Mouse (Mus musculus) mouse embryonic stem cell (cell line): ENCODE measurements at regions not wholly inside any gene's neighbourhood (a gene's known extent, or its start where the extent isn't known, plus 50 kb on each side); places are given as distances from the start of the nearest gene placed in this dataset.
"Not testable (repeated sequence)": the region's sequence is repeated elsewhere in the genome, so short reads cannot be mapped to it uniquely, and the experiment has no call there.

ENCODE experiments used
- in situ Hi-C, 2 experiments: fragments of 300-500 bp; cut with MboI; formaldehyde crosslinking; loops; 1 replicate in 1 of 2; 3 replicates in 1 of 2; pipeline ENCODE4 v1.14.3; 2019 to 2020; ENCODE audit warnings: low sequenced_read_pairs in 2 of 2, low pct_unique_long_range_greater_than_20kb in 1 of 2, mixed read lengths in 1 of 2; ENCODE audit not compliant: unreplicated experiment in 1 of 2

DNA sequence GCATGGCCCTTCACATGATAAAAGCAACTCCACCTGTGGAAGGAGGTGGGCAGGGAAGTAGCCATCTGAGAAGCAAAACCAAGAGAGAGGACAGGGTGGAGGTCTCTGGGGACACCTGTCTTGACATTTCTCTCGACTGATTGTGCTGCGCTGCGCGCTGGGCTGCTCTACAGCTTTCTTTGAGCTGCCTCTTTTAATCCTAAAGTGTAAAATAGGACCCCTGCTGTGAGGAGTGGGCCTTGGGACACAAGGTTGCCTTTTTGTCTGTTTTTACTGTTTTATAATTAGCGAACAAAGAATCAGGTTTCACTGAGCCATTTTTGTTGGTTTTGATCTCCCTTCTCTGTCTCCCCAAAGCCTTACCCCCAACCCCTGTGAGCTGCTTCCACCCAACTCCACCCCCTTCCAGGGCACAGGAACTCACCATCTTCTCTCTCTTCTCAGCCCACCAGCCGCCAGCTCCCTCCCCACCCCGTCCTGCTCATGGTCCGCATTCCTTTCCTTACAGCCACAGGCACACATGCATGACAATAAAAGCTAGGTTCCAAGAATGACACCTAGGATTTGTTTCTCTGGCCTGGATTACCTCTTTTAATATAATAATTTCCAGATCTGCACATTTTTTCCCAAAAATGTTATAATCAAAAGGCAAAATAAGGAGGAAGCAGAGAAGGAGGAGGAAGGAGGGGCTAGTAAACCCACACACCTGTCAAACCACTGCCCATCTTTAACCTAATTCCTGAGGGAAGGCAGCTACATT lies 57.3 kb downstream of the Cbln4 start:
- in situ Hi-C loops, result loop anchor here in 1 of 2 experiments (5.0 kb wide), 1 partner anchor 51 kb away; no protein-coding TSS in a partner anchor

DNA sequence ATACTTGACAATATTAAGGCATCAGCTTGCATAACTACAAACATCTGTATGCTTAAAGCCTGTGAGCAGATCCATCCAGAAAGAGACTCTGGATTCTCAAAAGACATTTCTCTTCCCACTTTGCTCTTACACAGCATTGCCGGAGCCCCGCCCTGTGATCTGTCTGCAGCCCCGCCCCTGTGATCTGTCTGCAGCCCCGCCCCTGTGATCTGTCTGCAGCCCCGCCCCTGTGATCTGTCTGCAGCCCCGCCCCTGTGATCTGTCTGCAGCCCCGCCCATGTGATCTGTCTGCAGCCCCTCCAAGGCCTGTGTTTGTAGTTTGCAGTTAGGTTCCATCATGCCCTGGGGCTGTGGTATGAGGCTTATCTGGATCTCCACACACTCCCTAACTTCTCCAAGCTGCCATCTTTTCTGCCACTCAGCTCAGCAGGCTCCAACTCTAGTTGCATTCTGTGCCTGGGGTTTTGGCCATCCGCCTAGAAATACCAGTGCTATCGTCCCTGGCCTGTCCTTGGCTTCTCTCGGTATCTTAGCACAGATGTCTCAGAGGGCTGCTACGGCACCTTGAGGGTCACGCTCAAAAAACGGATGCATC lies 73.9 kb downstream of the Cbln4 start:
- in situ Hi-C loops, result no loop called here

DNA sequence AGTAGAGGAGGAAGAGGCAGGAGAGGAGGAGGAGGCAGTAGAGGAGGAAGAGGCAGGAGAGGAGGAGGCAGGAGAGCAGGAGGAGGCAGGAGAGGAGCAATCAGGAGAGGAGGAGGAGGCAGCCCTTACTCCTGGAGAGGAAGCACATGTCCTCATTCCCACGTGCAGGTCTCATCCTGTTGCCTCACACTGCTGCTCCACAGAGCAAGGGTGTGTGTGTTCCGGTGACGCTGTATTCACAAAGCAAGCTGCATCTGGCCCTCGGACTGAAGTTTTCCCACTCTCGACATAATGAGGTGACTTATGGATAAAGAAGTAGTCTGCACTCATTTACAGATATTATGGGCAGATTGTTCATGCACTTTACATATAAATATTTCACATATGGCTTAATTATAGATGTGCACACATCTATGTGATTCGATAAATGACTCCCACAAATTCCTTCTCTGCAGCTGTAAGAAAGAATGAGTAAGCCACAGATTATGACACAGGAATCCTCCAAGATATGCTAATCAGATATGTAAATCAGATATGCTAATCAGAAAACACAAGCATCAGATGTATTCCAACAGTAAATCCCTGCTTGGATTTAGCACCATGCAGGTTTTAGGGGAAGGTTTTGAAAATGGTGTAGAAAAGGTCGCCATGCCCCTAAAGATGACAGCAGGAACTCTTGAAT lies 96.6 kb downstream of the Cbln4 start:
- in situ Hi-C loops, result no loop called here

DNA sequence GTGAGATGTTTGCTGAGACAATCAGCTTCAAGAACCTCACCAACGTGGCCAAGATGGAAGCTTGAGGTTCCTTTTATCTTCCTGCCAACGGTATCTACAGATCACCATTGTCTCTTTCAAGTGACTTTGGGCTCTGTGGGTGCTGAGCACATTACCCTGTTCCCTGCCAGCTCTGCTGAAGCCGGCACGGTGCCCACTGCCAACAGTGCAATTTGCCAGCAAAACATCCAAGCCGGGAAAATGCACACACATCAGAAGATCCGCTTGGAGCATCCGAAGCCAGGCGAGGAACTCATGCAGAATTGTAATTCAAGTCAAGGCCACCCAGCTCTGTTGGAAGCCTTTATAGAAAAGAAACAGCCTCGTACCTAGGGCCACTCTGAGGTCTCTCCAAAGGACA lies 100.6 kb downstream of the Cbln4 start:
- in situ Hi-C loops, result no loop called here

DNA sequence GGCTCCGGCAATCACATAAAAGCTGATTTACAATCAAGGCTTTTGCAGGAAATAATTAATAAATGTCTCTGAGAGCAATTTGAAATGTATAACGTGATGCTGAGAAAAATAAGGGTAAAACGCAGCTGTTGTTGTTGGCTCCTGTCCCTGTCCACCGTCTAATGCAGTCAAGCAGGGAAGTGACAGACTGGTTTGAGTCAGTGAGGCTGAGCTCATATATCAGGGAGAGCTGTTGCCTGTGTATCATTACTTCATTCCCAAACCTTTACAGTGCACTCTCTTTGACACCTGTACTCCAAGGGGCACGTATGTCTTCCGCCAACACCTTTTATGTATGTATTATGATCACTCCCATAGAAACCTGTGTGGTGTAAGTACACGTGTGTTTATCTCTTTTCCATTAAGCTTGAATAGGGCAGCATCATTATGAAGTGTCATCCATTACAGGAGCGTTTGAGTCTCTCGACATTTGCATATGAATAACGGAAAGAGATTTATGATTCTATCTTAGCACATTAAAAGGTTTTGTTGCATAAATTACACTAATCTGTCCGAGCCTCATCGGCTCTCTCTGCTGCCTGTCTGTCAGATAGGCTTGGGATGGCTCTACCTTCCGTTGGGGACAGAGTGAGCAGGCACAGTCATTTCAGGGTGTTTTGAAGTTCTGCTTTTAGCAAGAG lies 107.5 kb downstream of the Cbln4 start:
- in situ Hi-C loops, result no loop called here

DNA sequence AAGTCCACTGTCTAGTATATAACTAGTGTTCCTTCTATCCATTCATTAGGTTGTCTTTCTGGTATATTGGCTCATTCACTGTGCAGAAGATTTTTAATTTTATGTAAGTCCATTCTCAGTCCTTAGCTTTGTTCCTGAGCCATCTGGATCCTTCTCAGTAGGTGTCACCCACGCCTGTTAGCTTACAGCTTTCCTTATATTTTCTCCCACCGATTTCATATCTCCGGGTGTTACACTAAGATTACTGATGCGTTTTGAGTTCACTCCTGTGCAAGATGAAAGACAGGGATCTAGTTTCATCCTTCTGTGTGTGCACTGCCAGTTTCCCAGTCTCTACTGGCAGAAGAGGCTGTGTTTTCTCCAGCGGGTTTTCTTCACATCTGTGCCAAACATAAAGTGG lies 122.3 kb downstream of the Cbln4 start:
- in situ Hi-C loops, result no loop called here

DNA sequence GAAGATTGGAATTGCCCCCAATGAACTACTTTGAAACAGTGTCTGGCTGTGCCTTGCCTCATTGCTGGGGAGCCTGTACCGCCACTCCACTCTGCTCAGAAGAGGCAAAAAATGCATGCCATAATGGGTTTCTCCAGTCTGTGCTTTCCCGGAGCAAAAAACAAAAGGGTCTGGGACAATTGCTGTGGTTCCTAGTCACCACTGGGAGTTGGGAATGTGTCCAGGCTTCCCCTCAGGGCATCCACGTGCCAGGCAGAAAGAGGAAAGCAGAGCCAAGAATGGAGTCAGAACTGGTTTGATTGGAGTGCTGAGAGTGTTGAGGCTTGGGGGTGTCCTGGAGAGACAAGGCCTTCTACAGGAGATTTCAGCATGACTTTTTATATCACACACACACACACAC lies 156.0 kb downstream of the Cbln4 start:
- in situ Hi-C loops, result no loop called here

DNA sequence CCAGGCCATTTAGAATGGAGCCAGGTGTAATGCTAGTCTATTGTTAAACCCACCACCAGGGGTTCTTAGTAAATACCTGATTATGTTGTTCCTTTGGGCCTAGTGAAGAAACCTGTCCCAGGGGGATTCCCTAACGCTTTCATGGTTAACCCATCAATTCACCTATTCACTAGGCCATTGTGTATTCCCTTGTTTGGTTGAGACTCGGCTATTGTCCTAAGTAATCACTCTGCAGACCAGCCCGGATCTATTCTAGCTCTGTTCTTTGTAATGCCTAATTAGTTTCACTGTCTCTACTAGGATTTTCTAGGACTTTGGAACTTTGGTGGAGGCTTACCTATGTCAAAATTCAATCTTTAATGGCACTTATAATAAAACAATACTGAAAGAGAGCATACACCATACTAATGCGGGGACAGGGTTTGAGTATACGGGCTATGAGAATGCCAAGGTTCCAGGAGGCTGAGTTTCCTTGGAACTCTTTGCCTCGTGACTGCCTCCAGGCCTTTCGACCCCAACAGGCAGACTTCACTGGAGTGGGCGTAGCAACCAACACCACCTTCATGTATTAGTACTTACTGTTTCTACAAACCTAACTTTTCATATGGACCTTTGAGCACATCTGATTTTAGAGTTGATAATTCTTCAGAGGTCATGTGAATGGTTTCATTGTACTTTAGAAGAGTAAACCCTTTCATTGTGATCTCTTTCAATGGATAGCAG lies 163.9 kb downstream of the Cbln4 start:
- in situ Hi-C loops, result not testable (repeated sequence)

DNA sequence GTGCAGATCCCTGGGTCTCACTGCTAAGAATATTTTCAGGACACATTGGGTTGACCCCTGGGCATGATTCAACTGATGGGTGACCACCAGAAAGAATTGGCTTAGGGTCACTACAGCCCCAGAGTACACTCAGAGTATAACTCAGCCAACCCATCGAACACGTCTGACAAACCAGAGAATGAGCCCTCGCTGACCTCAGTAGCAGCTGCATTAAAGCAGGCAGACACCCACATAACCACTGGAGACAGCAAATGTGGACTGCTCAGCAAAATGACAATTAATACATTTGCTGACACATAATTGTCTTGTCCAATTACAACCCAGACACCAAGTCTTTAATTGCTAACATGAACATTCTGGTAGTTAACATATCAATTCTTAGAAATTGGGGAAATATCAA lies 175.7 kb downstream of the Cbln4 start:
- in situ Hi-C loops, result no loop called here

DNA sequence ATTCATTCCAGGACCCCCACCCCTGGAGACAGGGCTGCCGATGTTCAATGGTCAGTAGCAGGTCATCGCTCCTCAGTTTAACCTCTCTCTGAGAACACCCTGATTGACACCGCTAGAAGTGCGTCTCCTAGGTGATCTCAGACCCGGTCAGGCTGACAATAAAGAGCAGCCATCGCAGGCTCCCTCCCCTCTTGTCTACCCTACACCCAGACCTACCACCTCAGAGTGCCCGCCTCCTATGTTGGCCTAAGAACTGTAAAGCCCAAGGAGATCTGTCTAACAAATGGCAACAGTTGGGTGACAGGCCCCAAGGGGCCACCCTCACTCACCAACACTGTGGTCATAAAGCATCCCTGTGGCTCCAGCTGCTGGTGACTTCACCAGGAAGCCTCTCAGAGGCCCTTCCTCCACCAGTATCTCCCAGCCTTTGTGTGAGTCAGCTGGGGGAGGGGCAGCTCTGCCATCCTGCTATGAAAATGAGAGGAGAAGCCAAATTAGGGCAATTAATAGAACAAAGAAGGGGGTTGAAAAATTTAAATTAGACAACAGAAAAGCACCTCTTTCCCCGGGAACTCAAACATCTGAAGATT lies 178.8 kb downstream of the Cbln4 start:
- in situ Hi-C loops, result no loop called here

DNA sequence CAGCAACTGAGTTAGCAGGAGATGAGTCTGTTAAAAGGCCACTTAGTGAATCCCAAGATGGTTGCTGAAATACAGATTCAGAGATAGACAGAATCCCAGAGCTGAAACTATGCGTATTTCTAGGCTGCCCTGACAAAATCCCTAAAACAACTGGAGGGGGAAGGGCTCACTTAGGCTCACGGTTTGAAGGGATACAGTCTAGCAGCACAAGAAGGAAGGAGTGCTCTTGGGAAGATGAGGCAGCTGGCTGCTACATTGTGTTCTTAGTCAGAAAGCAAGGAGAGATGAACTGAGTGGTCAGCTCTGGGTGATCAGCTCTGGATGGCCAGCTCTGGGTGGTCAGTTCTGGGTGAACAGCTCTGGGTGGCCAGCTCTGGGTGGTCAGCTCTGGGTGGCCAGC lies 180.6 kb downstream of the Cbln4 start:
- in situ Hi-C loops, result no loop called here

DNA sequence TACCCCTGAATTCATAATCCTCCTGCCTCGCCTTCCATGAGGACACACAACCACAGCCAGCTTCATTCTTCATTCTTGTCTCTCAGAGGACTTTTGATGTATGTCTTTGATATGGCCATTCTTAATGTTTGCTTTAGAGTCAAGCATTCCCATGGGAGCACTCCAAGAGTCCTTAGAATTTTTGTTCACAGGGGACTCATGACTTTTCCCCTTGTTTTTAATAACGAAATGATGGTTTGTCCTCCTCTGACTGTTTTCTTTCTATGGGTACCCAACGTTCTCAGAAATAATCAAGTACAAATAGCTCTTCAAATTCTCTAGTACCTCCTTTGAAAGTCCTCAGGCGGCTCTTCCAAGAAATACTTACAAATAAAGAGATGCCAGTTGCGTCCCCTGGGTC lies 184.4 kb downstream of the Cbln4 start:
- in situ Hi-C loops, result no loop called here

DNA sequence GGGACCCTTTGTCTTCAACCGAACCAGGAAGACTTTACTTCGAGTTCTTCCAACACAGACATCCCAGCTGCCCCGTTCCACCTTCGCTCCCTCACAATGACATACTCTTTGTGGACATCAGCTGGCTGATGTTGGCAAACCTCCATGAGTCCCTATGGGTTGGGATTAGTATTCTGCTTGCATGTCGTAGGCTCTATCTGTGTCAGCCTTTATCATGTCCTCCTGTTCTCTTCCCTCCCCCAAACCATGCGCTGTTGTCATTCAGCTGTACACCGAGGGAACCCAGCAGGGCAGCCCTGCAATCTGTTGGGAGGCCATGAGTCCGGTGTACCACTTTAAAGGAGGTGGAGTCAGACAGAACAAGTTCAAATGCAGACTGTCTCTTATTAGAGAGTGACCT lies 186.8 kb downstream of the Cbln4 start:
- in situ Hi-C loops, result no loop called here

DNA sequence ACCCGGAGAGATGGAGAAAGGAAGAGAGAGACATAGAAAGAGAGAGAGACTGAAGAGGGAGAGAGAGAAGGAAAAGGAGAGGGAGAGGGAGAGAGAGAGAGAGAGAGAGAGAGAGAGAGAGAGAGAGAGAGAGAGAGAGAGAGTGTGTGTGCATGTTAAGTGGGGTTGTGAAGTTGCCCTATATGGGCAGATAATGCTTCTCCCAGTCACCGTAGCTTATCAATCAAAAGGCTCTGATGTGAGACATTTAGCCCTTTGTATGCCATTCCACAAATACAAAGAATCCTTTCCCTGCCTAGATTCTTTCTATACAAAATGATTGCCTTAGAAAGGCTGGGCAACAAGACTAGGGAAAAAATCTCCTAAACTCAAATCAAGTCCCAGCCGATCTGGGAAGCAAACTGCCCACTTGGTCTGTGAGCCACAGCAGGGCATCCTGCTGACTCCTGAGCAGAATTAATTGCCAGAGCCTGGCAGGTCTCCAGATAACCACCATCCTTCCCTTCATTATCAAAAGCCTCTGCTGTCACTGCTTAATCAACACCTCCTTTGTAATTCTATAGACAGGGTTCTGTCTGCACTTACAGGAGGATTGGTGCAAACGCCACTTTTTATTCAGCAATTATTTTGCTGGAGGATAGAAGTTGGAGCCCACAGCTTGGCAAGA lies 196.3 kb downstream of the Cbln4 start:
- in situ Hi-C loops, result no loop called here

DNA sequence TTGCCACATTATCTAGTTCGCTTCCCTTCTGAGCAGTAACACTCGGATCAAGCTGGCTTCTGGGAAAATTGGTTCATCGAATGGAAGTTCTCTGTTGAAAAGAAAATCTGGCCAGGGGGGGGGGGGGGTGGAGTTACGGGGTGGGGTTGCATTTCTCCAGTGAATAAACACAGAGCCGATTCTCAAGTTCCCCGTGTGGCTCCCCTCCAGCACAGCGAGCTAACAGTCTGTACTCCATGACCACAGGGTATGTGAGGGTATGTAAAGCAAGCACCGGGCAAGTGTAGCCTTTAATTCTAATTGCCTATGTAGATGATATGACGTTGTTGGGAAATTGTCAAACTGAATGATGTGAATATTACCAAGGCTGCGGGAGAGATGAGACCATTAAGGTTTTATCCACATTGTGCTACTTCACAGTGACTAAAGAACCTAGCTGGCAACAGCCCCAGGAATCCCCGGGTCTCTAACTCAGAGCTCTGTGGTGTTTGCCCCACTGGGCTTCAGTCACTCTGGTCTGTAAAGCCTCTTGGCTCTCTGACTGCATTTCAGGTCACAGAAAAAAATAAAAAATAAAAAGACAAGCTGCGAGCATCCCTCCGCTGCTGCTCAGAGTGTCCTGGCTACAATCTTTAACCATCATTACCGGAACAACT lies 203.1 kb downstream of the Cbln4 start:
- in situ Hi-C loops, result no loop called here

DNA sequence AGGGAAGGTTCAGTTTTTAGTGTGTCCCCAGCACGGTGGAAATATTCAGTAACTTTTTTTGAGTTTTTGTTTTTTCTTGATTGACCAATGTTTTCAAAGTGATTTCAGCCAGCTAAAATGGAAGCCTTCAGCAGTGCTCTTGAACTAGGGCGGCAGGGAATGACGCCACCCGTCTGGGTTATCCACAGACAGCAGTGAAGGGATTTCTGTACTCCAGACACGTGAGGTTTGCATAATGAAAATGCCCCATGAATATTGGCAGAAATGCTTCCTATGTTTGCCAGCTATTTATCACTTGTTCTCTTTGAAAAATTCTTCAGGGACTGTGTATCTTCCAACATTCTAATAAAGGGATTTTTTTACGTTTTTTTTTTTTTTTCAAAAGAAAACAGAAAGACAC lies 221.1 kb downstream of the Cbln4 start:
- in situ Hi-C loops, result no loop called here

DNA sequence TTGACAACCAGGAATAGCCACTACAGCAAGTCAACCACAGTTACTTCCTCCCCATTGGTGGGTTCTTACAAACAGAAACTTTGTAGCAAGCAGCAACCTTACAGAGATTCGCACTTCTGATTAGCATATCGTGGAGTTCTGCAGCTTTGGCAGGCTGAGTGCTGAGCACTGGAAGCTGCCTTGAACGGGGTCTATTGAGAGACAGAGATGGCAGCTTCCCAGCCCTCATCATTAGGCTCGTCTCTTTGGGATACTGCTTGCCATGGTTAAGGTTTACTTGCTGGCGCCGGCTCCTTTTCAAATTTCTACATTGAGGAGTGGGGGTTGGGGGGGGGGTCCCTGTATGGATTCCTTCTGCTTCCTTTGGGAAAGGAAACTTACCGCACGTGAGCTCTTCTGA lies 224.8 kb downstream of the Cbln4 start:
- in situ Hi-C loops, result no loop called here
